Mouse (Mus musculus) C2C12 (cell line): ENCODE results near the gene Gm5105. TPM values are rescaled to one million over a fixed set of nuclear protein-coding genes. Genes with fewer than 3 reads are reported as not detected.

ENCODE experiments used
- H3K27me3 ChIP-seq: one replicate; pipeline ENCODE4 v1.6.1; 2011; ENCODE audit not compliant: control insufficient read depth, insufficient read depth, insufficient read length
- H3K36me3 ChIP-seq: one replicate; pipeline ENCODE4 v1.6.1; 2011; ENCODE audit not compliant: control insufficient read depth, insufficient read depth
- H3K4me3 ChIP-seq: one replicate; pipeline ENCODE4 v1.5.1; 2011; ENCODE audit warnings: mild to moderate bottlenecking, control low read depth; ENCODE audit not compliant: poor library complexity, insufficient read depth, severe bottlenecking
- H3K79me2 ChIP-seq: one replicate; pipeline ENCODE4 v1.6.1; 2011; ENCODE audit not compliant: control insufficient read depth, insufficient read depth
- H3K79me3 ChIP-seq: one replicate; pipeline ENCODE4 v1.6.1; 2011; ENCODE audit warnings: low read depth, control low read depth
- H3ac ChIP-seq: one replicate; pipeline ENCODE3; 2011; ENCODE audit warnings: low read depth; ENCODE audit not compliant: control insufficient read depth, insufficient read length
- CEBPB ChIP-seq: IDR thresholded peaks from one replicate; pipeline ENCODE4 v1.6.1; 2011; ENCODE audit warnings: low read depth, mild to moderate bottlenecking, control low read depth, moderate library complexity
- CTCF ChIP-seq: IDR thresholded peaks from one replicate; pipeline ENCODE4 v1.5.1; 2011; ENCODE audit not compliant: control insufficient read depth, insufficient read depth, insufficient read length
- FOSL1 ChIP-seq: IDR thresholded peaks from one replicate; pipeline ENCODE4 v1.8.0; 2011; ENCODE audit warnings: mild to moderate bottlenecking, low read length; ENCODE audit not compliant: poor library complexity, insufficient read depth, severe bottlenecking
- MAX ChIP-seq: IDR thresholded peaks from one replicate; pipeline ENCODE4 v1.6.1; 2011; ENCODE audit warnings: mild to moderate bottlenecking, control low read depth
- MYOD1 ChIP-seq: IDR thresholded peaks from one replicate; pipeline ENCODE4 v1.6.1; 2011; ENCODE audit warnings: low read depth; ENCODE audit not compliant: control insufficient read depth, insufficient read length
- MYOG ChIP-seq: IDR thresholded peaks from one replicate; pipeline ENCODE4 v1.6.1; 2011; ENCODE audit not compliant: control insufficient read depth, insufficient read length; ENCODE audit errors: extremely low read depth
- USF1 ChIP-seq: IDR thresholded peaks from one replicate; pipeline ENCODE4 v1.6.1; 2011; ENCODE audit warnings: low read depth, mild to moderate bottlenecking, control low read depth, moderate library complexity
- polyA plus RNA-seq: library from polyadenylated mRNA; unstranded; fragments of >200 nt; fragmentation: generic; extraction: Trizol; gene quantifications from one replicate; pipeline ENCODE4 v1.2.1, GENCODE M21; 2012; ENCODE audit warnings: missing spikeins

Gm5105 gene
- polyA plus RNA-seq, 1 experiment: 0.16 TPM

- Histone ChIP-seq H3ac (no peak overlapping the region), H3K79me2 (no peaks in the 10 kb centered on the region), H3K79me3 (no peaks in the 10 kb centered on the region), H3K36me3 (no peaks in the 10 kb centered on the region), H3K27me3 (no peaks in the 10 kb centered on the region), H3K4me3 (no peak overlapping the region)
- TF ChIP-seq MYOD1: peak; percentile 94
- TF ChIP-seq MYOG: no peak
- no peak for TF ChIP-seq CEBPB
- TF ChIP-seq CTCF: no peak
- TF ChIP-seq USF1: no peak
- TF ChIP-seq FOSL1: peak; percentile 36
- peak; percentile 85 for TF ChIP-seq MAX
Measured at GRCm38 (mm10) chr3:138103690-138104089, 36.5 kb upstream of the Gm5105 start.

- no peak overlapping the region for H3K4me3 ChIP-seq
- no peaks in the 10 kb centered on the region for H3K79me3 ChIP-seq
- TF ChIP-seq CEBPB (no peak), USF1 (no peak), MAX (no peak), CTCF (no peak), MYOD1 (no peak), MYOG (no peak), FOSL1 (no peak)
- H3K27me3 ChIP-seq: no peaks in the 10 kb centered on the region
- H3ac ChIP-seq: no peak overlapping the region
- no peaks in the 10 kb centered on the region for H3K79me2 ChIP-seq
- no peaks in the 10 kb centered on the region for H3K36me3 ChIP-seq
Measured at GRCm38 (mm10) chr3:138101936-138102335, 34.7 kb upstream of the Gm5105 start.

DNA sequence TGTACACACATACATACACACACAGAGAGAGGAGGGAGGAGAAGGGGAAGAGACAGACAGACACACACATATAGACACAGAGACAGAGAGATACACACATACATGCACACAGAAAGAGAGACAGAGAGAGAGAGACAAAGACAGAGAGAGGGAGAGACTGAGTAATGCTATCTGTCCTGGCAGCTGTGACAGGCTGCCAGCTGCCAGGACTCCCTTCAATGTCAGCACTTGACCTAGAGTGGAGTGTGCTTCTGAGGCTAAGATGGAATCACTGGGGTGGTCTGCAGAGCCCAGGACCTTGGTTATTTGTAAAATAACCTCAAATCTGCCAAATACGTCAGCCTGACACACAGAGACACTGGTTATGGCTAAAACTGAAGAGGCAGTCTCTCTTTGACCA, 30.5 kb upstream of the Gm5105 start:
- TF ChIP-seq USF1 (no peak), CTCF (no peak), MYOG (no peak), MYOD1 (no peak), CEBPB (no peak), MAX (no peak), FOSL1 (no peak)
- no peaks in the 10 kb centered on the region for H3K27me3 ChIP-seq

GRCm38 (mm10) chr3:138096263-138097028, 29.3 kb upstream of the Gm5105 start:
- H3K4me3 ChIP-seq: no peak overlapping the region
- H3K79me2 ChIP-seq: no peaks in the 10 kb centered on the region
- no peaks in the 10 kb centered on the region for H3K27me3 ChIP-seq
- H3K36me3 ChIP-seq: no peaks in the 10 kb centered on the region
- no peak overlapping the region for H3ac ChIP-seq
- H3K79me3 ChIP-seq: no peaks in the 10 kb centered on the region
- TF ChIP-seq MAX (no peak), MYOD1 (no peak), MYOG (no peak), CTCF (no peak), CEBPB (no peak), FOSL1 (no peak), USF1 (no peak)

More for the DNA sequence above, 30.5 kb upstream of the Gm5105 start:
- no peaks in the 10 kb centered on the region for H3K79me2 ChIP-seq
- no peaks in the 10 kb centered on the region for H3K36me3 ChIP-seq
- no peak overlapping the region for H3K4me3 ChIP-seq
- no peaks in the 10 kb centered on the region for H3K79me3 ChIP-seq
- H3ac ChIP-seq: no peak overlapping the region

DNA sequence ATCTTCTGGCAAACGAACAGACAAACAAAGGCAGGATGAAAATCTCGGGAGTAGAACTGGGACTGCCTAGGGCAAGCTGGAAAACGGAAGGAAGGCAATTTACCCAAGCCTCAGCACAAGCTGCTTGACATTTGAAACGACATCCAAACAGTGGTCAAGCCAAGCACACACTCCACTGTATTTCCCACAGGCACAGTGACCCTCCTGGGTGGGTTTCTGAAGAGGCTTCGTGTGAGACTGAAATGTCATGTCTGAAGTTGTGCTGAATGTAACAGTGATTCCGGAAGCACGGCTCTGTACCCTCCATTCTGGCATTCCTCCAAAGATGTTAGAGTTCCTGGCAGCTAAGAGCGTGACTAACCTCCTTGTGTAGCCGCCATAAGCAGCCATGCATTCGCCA, 28.5 kb upstream of the Gm5105 start:
- TF ChIP-seq CEBPB (no peak), USF1 (no peak), FOSL1 (no peak), CTCF (no peak), MYOD1 (no peak), MYOG (no peak), MAX (no peak)
- H3K79me3 ChIP-seq: no peaks in the 10 kb centered on the region
- H3K4me3 ChIP-seq: no peak overlapping the region
- no peaks in the 10 kb centered on the region for H3K36me3 ChIP-seq
- no peaks in the 10 kb centered on the region for H3K79me2 ChIP-seq
- no peaks in the 10 kb centered on the region for H3K27me3 ChIP-seq
- no peak overlapping the region for H3ac ChIP-seq

DNA sequence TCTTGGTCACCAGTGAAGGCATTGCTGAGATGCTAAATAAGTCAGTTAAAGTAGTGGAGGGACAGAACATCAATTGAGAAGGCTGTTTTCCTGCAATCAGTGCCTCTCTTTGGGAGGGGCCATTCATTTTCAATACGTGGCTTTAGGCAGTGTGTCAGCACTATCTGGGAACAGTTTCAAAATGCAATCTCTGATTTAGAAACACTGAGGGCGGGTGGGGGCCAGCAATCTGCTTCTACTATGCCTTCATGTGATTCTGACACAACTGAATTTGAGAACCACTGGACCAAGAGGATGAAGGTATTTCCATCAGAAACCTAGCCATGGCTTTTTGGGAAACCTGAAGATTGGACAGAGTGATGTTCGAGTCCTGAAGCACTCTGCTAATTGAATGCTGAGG, 28.1 kb upstream of the Gm5105 start:
- Histone ChIP-seq H3K79me2 (no peaks in the 10 kb centered on the region), H3K4me3 (no peak overlapping the region), H3K79me3 (no peaks in the 10 kb centered on the region), H3K36me3 (no peaks in the 10 kb centered on the region), H3ac (no peak overlapping the region), H3K27me3 (no peaks in the 10 kb centered on the region)
- TF ChIP-seq FOSL1 (no peak), MYOG (no peak), MAX (no peak), MYOD1 (no peak), CEBPB (no peak), CTCF (no peak), USF1 (no peak)
